In genomic region chr5:148649123-148649522, GRCm38 (mm10) we compare ENCODE assay signal across 23 mouse cellular contexts.
DNase-seq lines count a peak whose midpoint lies in the region; TF ChIP-seq lines count a peak whose summit lies in the region.
"Had no signal": no experiment of that assay in that cellular context is flagged by ENCODE, and none has a peak within 500 bp of the region (broad histone marks: within the 10 kb centered on the region; RNA-seq: fewer than 3 reads in every experiment).

No protein-coding gene starts in this region.

- no peak overlapping the region for H3ac ChIP-seq in C2C12 (ENCODE audit: control insufficient read depth, insufficient read length, low read depth)

- TF ChIP-seq CTCF in C2C12 (IDR thresholded peaks at IDR 0.05; ENCODE audit: control insufficient read depth, insufficient read depth, insufficient read length) (no peak), ES-Bruce4 (IDR thresholded peaks at IDR 0.05; ENCODE audit: low read depth, low read length) (no peak)

- no peaks in the 10 kb centered on the region for H3K36me3 ChIP-seq in C2C12 (ENCODE audit: control insufficient read depth, insufficient read depth)
- no peaks in the 10 kb centered on the region for H3K36me3 ChIP-seq in ES-Bruce4 (ENCODE audit: control insufficient read depth, insufficient read depth, low read length, poor library complexity, severe bottlenecking)
- H3K36me3 ChIP-seq: embryonic facial prominence, embryonic 10.5 days; embryonic facial prominence, embryonic 13.5 days; hindbrain, embryonic 12.5 days; hindbrain, embryonic 15.5 days had no signal

- H3K4me1 ChIP-seq in ES-Bruce4 (ENCODE audit: control insufficient read depth, insufficient read depth, low read length), result peaks cover 5% of the 10 kb centered on the region
- H3K4me1 ChIP-seq: hindbrain, embryonic 12.5 days; hindbrain, embryonic 15.5 days had no signal

- peak; percentile 92 for DNase-seq in R1 (ENCODE audit: low read depth, low spot score)
- no peak for DNase-seq in right cerebral cortex, postnatal 14 days
- DNase-seq in left cerebral cortex, adult 9 months (ENCODE audit: low spot score in 2 of 2), result no peak
- no peak for DNase-seq in layer of hippocampus, adult 8-10 months (ENCODE audit: low spot score in 2 of 2)
- DNase-seq: adrenal gland, adult 8-10 months; adrenal gland, postnatal 25 days; cerebellum, adult 11-12 months; cerebellum, adult 8-10 months; cerebellum, postnatal 10 days; cerebellum, postnatal 36 days; embryo, embryonic 11 days; forebrain, postnatal 0 days; gastrocnemius, adult 2 months; gastrocnemius, postnatal 14 days; heart, adult 11 months had no signal

- H3K9ac ChIP-seq in ES-Bruce4 (ENCODE audit: low read depth, poor library complexity, severe bottlenecking), result no peak overlapping the region
- H3K9ac ChIP-seq: embryonic facial prominence, embryonic 13.5 days; forebrain, embryonic 13.5 days; forebrain, postnatal 0 days; hindbrain, embryonic 12.5 days; hindbrain, embryonic 15.5 days had no signal

- TF ChIP-seq POLR2A in ES-Bruce4 (IDR thresholded peaks at IDR 0.05; ENCODE audit: insufficient read depth, low read length), result no peak

- H3K9me3 ChIP-seq in ES-Bruce4 (replicated peaks; ENCODE audit: control insufficient read depth, insufficient read depth, low read length, poor library complexity, severe bottlenecking), result no peaks in the 10 kb centered on the region; the same call in 1 of the 2 replicates
- H3K9me3 ChIP-seq: embryonic facial prominence, embryonic 13.5 days; forebrain, embryonic 13.5 days; hindbrain, embryonic 12.5 days; hindbrain, embryonic 15.5 days had no signal

- no peak overlapping the region for H3K27ac ChIP-seq in ES-Bruce4 (ENCODE audit: insufficient read depth, low read length)
- H3K27ac ChIP-seq: embryonic facial prominence, embryonic 10.5 days; embryonic facial prominence, embryonic 13.5 days; forebrain, embryonic 13.5 days; gastrocnemius, adult 2 months; hindbrain, embryonic 12.5 days; hindbrain, embryonic 15.5 days had no signal

- H3K79me3 ChIP-seq in C2C12 (ENCODE audit: low read depth), result no peaks in the 10 kb centered on the region

- TF ChIP-seq EP300 in ES-Bruce4 (IDR thresholded peaks at IDR 0.05; ENCODE audit: insufficient read depth, low read depth, low read length), result 0 out of 2 replicates have a peak, but pooled peaks have one; percentile 8

- H3K27me3 ChIP-seq in C2C12 (ENCODE audit: control insufficient read depth, insufficient read depth, insufficient read length) (no peaks in the 10 kb centered on the region), ES-Bruce4 (ENCODE audit: control insufficient read depth, insufficient read depth, low read length, poor library complexity, severe bottlenecking) (no peaks in the 10 kb centered on the region)
- H3K27me3 ChIP-seq: embryonic facial prominence, embryonic 13.5 days; forebrain, embryonic 13.5 days; hindbrain, embryonic 12.5 days; hindbrain, embryonic 15.5 days had no signal

- H3K4me3 ChIP-seq in C2C12 (ENCODE audit: insufficient read depth, poor library complexity, severe bottlenecking) (no peak overlapping the region), ES-Bruce4 (ENCODE audit: low read depth, low read length) (0 out of 2 replicates have a peak overlapping the region, but pooled peaks have one; percentile 1)
- H3K4me3 ChIP-seq: embryonic facial prominence, embryonic 10.5 days; embryonic facial prominence, embryonic 13.5 days; erythroblast, embryonic 14.5 days; forebrain, embryonic 13.5 days; gastrocnemius, adult 2 months; hindbrain, embryonic 12.5 days; hindbrain, embryonic 15.5 days had no signal

- H3K79me2 ChIP-seq in C2C12 (ENCODE audit: control insufficient read depth, insufficient read depth), result no peaks in the 10 kb centered on the region

TF ChIP-seq in C2C12, 6 proteins besides CTCF, POLR2A, EP300 and RAD21:
- TF ChIP-seq MYOD1 (IDR thresholded peaks at IDR 0.05; ENCODE audit: control insufficient read depth, insufficient read length, low read depth), result no peak
- no peak for TF ChIP-seq MAX (IDR thresholded peaks at IDR 0.05)
- TF ChIP-seq USF1 (IDR thresholded peaks at IDR 0.05; ENCODE audit: low read depth), result peak; percentile 31
